Mouse (Mus musculus) frontal cortex, adult 2 months (tissue): ENCODE measurements around the gene Ccer2. TPM values are rescaled to one million over a fixed set of nuclear protein-coding genes. Genes with fewer than 3 reads are reported as not detected.

ENCODE experiments used
- polyA plus RNA-seq: library from polyadenylated mRNA; depleted of rRNA; stranded (reverse); fragments of >200 nt; gene quantifications from 2 replicates; pipeline ENCODE4 v1.2.3, GENCODE M21; 2012; rRNA removed

The Ccer2 gene
- polyA plus RNA-seq, 1 experiment: 2.2 TPM

Other genes with a start within 250 kb of the Ccer2 start
- not detected in 2 replicates for gene Ifnl2, start 245.7 kb upstream of the Ccer2 start, polyA plus RNA-seq
- not detected in 2 replicates for gene Ifnl3, start 233.3 kb upstream of the Ccer2 start, polyA plus RNA-seq
- gene Sycn, start 215.3 kb upstream of the Ccer2 start, polyA plus RNA-seq: 0.40 TPM in 1 of 2 replicates, not detected in the other
- gene Nccrp1, start 208.9 kb upstream of the Ccer2 start, polyA plus RNA-seq: 1.1 and 2.1 TPM in 2 replicates
- gene Samd4b, start 158.0 kb upstream of the Ccer2 start, polyA plus RNA-seq: 62.4 and 66.9 TPM in 2 replicates
- gene Pak4, start 158.0 kb upstream of the Ccer2 start, polyA plus RNA-seq: 8.7 and 8.8 TPM in 2 replicates
- gene Acp7, start 124.8 kb upstream of the Ccer2 start, polyA plus RNA-seq: 1.2 and 3.9 TPM in 2 replicates
- 28.9 and 35.7 TPM in 2 replicates for gene Fbxo27, start 63.3 kb upstream of the Ccer2 start, polyA plus RNA-seq
- gene Fbxo17, start 39.4 kb upstream of the Ccer2 start, polyA plus RNA-seq: 3.4 and 4.3 TPM in 2 replicates
- gene Mrps12, start 14.4 kb upstream of the Ccer2 start, polyA plus RNA-seq: 92.4 and 109 TPM in 2 replicates
- 15.4 and 18.0 TPM in 2 replicates for gene Sars2, start 14.2 kb upstream of the Ccer2 start, polyA plus RNA-seq
- 206 and 223 TPM in 2 replicates for gene Sirt2, start 10.6 kb downstream of the Ccer2 start, polyA plus RNA-seq
- gene Nfkbib, start 11.3 kb downstream of the Ccer2 start, polyA plus RNA-seq: 30.1 and 34.9 TPM in 2 replicates
- gene Rinl, start 32.8 kb downstream of the Ccer2 start, polyA plus RNA-seq: 1.7 and 2.4 TPM in 2 replicates
- 391 and 418 TPM in 2 replicates for gene Hnrnpl, start 52.4 kb downstream of the Ccer2 start, polyA plus RNA-seq
- 93.7 and 106 TPM in 2 replicates for gene Ech1, start 69.0 kb downstream of the Ccer2 start, polyA plus RNA-seq
- gene Lgals4, start 77.7 kb downstream of the Ccer2 start, polyA plus RNA-seq: 10.7 and 13.4 TPM in 2 replicates
- 0.70 and 0.80 TPM in 2 replicates for gene Lgals7, start 107.7 kb downstream of the Ccer2 start, polyA plus RNA-seq
- 0.71 and 1.00 TPM in 2 replicates for gene Capn12, start 125.2 kb downstream of the Ccer2 start, polyA plus RNA-seq
- gene Actn4, start 206.2 kb downstream of the Ccer2 start, polyA plus RNA-seq: 214 and 220 TPM in 2 replicates
- gene Eif3k, start 225.7 kb downstream of the Ccer2 start, polyA plus RNA-seq: 311 and 352 TPM in 2 replicates
- 3.1 and 3.8 TPM in 2 replicates for gene Map4k1, start 225.9 kb downstream of the Ccer2 start, polyA plus RNA-seq